Mouse (Mus musculus): ENCODE results near the gene Rnf185. TPM values are rescaled to one million over a fixed set of nuclear protein-coding genes. Genes with fewer than 3 reads are reported as not detected.

Rnf185 gene
- polyA plus RNA-seq, 1 experiment from 2014 or later: 31.3 TPM

- Histone ChIP-seq H3K27ac (replicated peaks in 1 of 2; ENCODE audit: control insufficient read depth in 1 of 2, insufficient read depth in 1 of 2, low read depth in 2 of 2, low read length in 2 of 2) (no peak overlapping the region), H3K4me2 (ENCODE audit: low read length) (no peak overlapping the region), H3K36me3 (ENCODE audit: control insufficient read depth, insufficient read depth, low read length) (no peaks in the 10 kb centered on the region), H3K4me1 (ENCODE audit: control insufficient read depth in 2 of 2, insufficient read depth in 2 of 2, low read length in 2 of 2) (peaks cover 4 to 21% of the 10 kb centered on the region in 2 experiments), H3K9ac (ENCODE audit: low read length) (no peak overlapping the region), H3K4me3 (ENCODE audit: control insufficient read depth in 1 of 2, insufficient read depth in 1 of 2, low read depth in 1 of 2, low read length in 2 of 2) (no peak overlapping the region), H3K9me3 (ENCODE audit: control insufficient read depth, low read length) (no peaks in the 10 kb centered on the region), H3K27me3 (ENCODE audit: control insufficient read depth, insufficient read depth, low read length) (no peaks in the 10 kb centered on the region)
- 47% methylated on average over 8 of the region's 8 CpGs for WGBS
- no peak for ATAC-seq (ENCODE audit: insufficient number of reproducible peaks, insufficient read depth, low FRiP score, low read depth)
Observed at GRCm38 (mm10) chr11:3444875-3445274, 7.3 kb downstream of the Rnf185 start.

GRCm38 (mm10) chr11:3443091-3443490 lies 9.1 kb downstream of the Rnf185 start:
- no peak overlapping the region for H3K4me2 ChIP-seq (ENCODE audit: low read length)
- WGBS: 91% methylated on average over 2 of the region's 2 CpGs
- no peak overlapping the region for H3K4me3 ChIP-seq (ENCODE audit: control insufficient read depth in 1 of 2, insufficient read depth in 1 of 2, low read depth in 1 of 2, low read length in 2 of 2)
- peaks cover 4 to 21% of the 10 kb centered on the region in 2 experiments for H3K4me1 ChIP-seq (ENCODE audit: control insufficient read depth in 2 of 2, insufficient read depth in 2 of 2, low read length in 2 of 2)
- H3K36me3 ChIP-seq (ENCODE audit: control insufficient read depth, insufficient read depth, low read length): no peaks in the 10 kb centered on the region
- no peaks in the 10 kb centered on the region for H3K27me3 ChIP-seq (ENCODE audit: control insufficient read depth, insufficient read depth, low read length)
- no peak for ATAC-seq (ENCODE audit: insufficient number of reproducible peaks, insufficient read depth, low FRiP score, low read depth)
- H3K27ac ChIP-seq (replicated peaks in 1 of 2; ENCODE audit: control insufficient read depth in 1 of 2, insufficient read depth in 1 of 2, low read depth in 2 of 2, low read length in 2 of 2): no peak overlapping the region
- no peaks in the 10 kb centered on the region for H3K9me3 ChIP-seq (ENCODE audit: control insufficient read depth, low read length)
- H3K9ac ChIP-seq (ENCODE audit: low read length): no peak overlapping the region

GRCm38 (mm10) chr11:3442677-3443076 lies 9.5 kb downstream of the Rnf185 start:
- ATAC-seq (ENCODE audit: insufficient number of reproducible peaks, insufficient read depth, low FRiP score, low read depth): no peak
- Histone ChIP-seq H3K27me3 (ENCODE audit: control insufficient read depth, insufficient read depth, low read length) (no peaks in the 10 kb centered on the region), H3K4me1 (ENCODE audit: control insufficient read depth in 2 of 2, insufficient read depth in 2 of 2, low read length in 2 of 2) (peaks cover 4 to 21% of the 10 kb centered on the region in 2 experiments), H3K4me2 (ENCODE audit: low read length) (no peak overlapping the region), H3K9ac (ENCODE audit: low read length) (no peak overlapping the region), H3K9me3 (ENCODE audit: control insufficient read depth, low read length) (no peaks in the 10 kb centered on the region), H3K27ac (replicated peaks in 1 of 2; ENCODE audit: control insufficient read depth in 1 of 2, insufficient read depth in 1 of 2, low read depth in 2 of 2, low read length in 2 of 2) (no peak overlapping the region), H3K36me3 (ENCODE audit: control insufficient read depth, insufficient read depth, low read length) (no peaks in the 10 kb centered on the region), H3K4me3 (ENCODE audit: control insufficient read depth in 1 of 2, insufficient read depth in 1 of 2, low read depth in 1 of 2, low read length in 2 of 2) (no peak overlapping the region)
- WGBS: 65% methylated on average over 4 of the region's 4 CpGs

- H3K36me3 ChIP-seq (ENCODE audit: control insufficient read depth, insufficient read depth, low read length): no peaks in the 10 kb centered on the region
- H3K4me2 ChIP-seq (ENCODE audit: low read length): no peak overlapping the region
- peak overlapping the region in 1 of 2 experiments; percentile 50; a peak in 2 of 4 replicates for H3K27ac ChIP-seq (replicated peaks in 1 of 2; ENCODE audit: control insufficient read depth in 1 of 2, insufficient read depth in 1 of 2, low read depth in 2 of 2, low read length in 2 of 2)
- ATAC-seq (ENCODE audit: insufficient number of reproducible peaks, insufficient read depth, low FRiP score, low read depth): 0 out of 2 replicates have a peak, but pooled peaks have one; percentile 59
- no peaks in the 10 kb centered on the region for H3K27me3 ChIP-seq (ENCODE audit: control insufficient read depth, insufficient read depth, low read length)
- no peak overlapping the region for H3K9ac ChIP-seq (ENCODE audit: low read length)
- no peak overlapping the region for H3K4me3 ChIP-seq (ENCODE audit: control insufficient read depth in 1 of 2, insufficient read depth in 1 of 2, low read depth in 1 of 2, low read length in 2 of 2)
- H3K9me3 ChIP-seq (ENCODE audit: control insufficient read depth, low read length): no peaks in the 10 kb centered on the region
- H3K4me1 ChIP-seq (ENCODE audit: control insufficient read depth in 2 of 2, insufficient read depth in 2 of 2, low read length in 2 of 2): peaks cover 4 to 21% of the 10 kb centered on the region in 2 experiments
Observed at GRCm38 (mm10) chr11:3441696-3442443, 10.3 kb downstream of the Rnf185 start.

GRCm38 (mm10) chr11:3437621-3438020 lies 14.5 kb downstream of the Rnf185 start:
- H3K9me3 ChIP-seq (ENCODE audit: control insufficient read depth, low read length): no peaks in the 10 kb centered on the region
- H3K27me3 ChIP-seq (ENCODE audit: control insufficient read depth, insufficient read depth, low read length): no peaks in the 10 kb centered on the region
- H3K4me2 ChIP-seq (ENCODE audit: low read length): no peak overlapping the region
- no peak overlapping the region for H3K27ac ChIP-seq (replicated peaks in 1 of 2; ENCODE audit: control insufficient read depth in 1 of 2, insufficient read depth in 1 of 2, low read depth in 2 of 2, low read length in 2 of 2)
- H3K4me3 ChIP-seq (ENCODE audit: control insufficient read depth in 1 of 2, insufficient read depth in 1 of 2, low read depth in 1 of 2, low read length in 2 of 2): no peak overlapping the region
- no peak for ATAC-seq (ENCODE audit: insufficient number of reproducible peaks, insufficient read depth, low FRiP score, low read depth)
- 88% methylated on average over 1 of the region's 1 CpGs for WGBS
- H3K36me3 ChIP-seq (ENCODE audit: control insufficient read depth, insufficient read depth, low read length): no peaks in the 10 kb centered on the region
- no peak overlapping the region for H3K9ac ChIP-seq (ENCODE audit: low read length)
- peaks cover 2 to 10% of the 10 kb centered on the region in 2 experiments; a peak in 3 of 4 replicates for H3K4me1 ChIP-seq (ENCODE audit: control insufficient read depth in 2 of 2, insufficient read depth in 2 of 2, low read length in 2 of 2)

GRCm38 (mm10) chr11:3433809-3434208 lies 18.4 kb downstream of the Rnf185 start:
- WGBS: 77% methylated on average over 4 of the region's 4 CpGs

GRCm38 (mm10) chr11:3431976-3432603 lies 20.1 kb downstream of the Rnf185 start:
- Histone ChIP-seq H3K4me3 (ENCODE audit: control insufficient read depth in 1 of 2, insufficient read depth in 1 of 2, low read depth in 1 of 2, low read length in 2 of 2) (no peak overlapping the region), H3K4me2 (ENCODE audit: low read length) (no peak overlapping the region), H3K4me1 (ENCODE audit: control insufficient read depth in 2 of 2, insufficient read depth in 2 of 2, low read length in 2 of 2) (peaks cover 2 to 4% of the 10 kb centered on the region in 2 experiments; a peak in 2 of 4 replicates), H3K9ac (ENCODE audit: low read length) (no peak overlapping the region), H3K27me3 (ENCODE audit: control insufficient read depth, insufficient read depth, low read length) (no peaks in the 10 kb centered on the region), H3K36me3 (ENCODE audit: control insufficient read depth, insufficient read depth, low read length) (peaks cover 12% of the 10 kb centered on the region; the same call in 1 of the 2 replicates), H3K9me3 (ENCODE audit: control insufficient read depth, low read length) (no peaks in the 10 kb centered on the region), H3K27ac (replicated peaks in 1 of 2; ENCODE audit: control insufficient read depth in 1 of 2, insufficient read depth in 1 of 2, low read depth in 2 of 2, low read length in 2 of 2) (no peak overlapping the region)
- 85% methylated on average over 6 of the region's 6 CpGs for WGBS
- ATAC-seq (ENCODE audit: insufficient number of reproducible peaks, insufficient read depth, low FRiP score, low read depth): no peak

More at GRCm38 (mm10) chr11:3433809-3434208, 18.4 kb downstream of the Rnf185 start:
- Histone ChIP-seq H3K27me3 (ENCODE audit: control insufficient read depth, insufficient read depth, low read length) (no peaks in the 10 kb centered on the region), H3K9me3 (ENCODE audit: control insufficient read depth, low read length) (no peaks in the 10 kb centered on the region), H3K9ac (ENCODE audit: low read length) (no peak overlapping the region), H3K36me3 (ENCODE audit: control insufficient read depth, insufficient read depth, low read length) (peaks cover 5% of the 10 kb centered on the region; the same call in 1 of the 2 replicates), H3K4me1 (ENCODE audit: control insufficient read depth in 2 of 2, insufficient read depth in 2 of 2, low read length in 2 of 2) (peaks cover 2 to 4% of the 10 kb centered on the region in 2 experiments; a peak in 2 of 4 replicates), H3K4me3 (ENCODE audit: control insufficient read depth in 1 of 2, insufficient read depth in 1 of 2, low read depth in 1 of 2, low read length in 2 of 2) (no peak overlapping the region), H3K27ac (replicated peaks in 1 of 2; ENCODE audit: control insufficient read depth in 1 of 2, insufficient read depth in 1 of 2, low read depth in 2 of 2, low read length in 2 of 2) (no peak overlapping the region), H3K4me2 (ENCODE audit: low read length) (no peak overlapping the region)
- no peak for ATAC-seq (ENCODE audit: insufficient number of reproducible peaks, insufficient read depth, low FRiP score, low read depth)
